Comparison of ENCODE assay signal across 8 mouse cellular contexts in the genomic region with DNA sequence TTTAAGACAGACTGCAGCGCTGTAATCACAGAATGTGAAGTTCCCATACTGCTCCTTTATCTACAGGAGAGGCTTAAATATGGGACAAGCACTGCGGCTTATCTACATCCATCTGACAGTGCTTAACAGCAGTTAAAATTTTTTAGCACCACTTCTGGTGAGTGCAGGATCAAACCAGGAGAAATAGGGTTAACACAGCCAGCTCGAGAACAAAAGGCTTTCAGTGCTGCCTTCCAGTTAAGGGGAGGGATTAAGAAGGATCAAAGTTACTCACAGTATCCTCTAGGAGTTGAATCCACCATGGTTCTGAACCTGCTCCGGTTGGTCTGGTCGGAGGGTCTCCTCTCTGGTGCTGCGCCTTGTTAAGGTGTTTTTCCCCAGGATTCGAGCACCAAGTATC. TPM values are rescaled to one million over a fixed set of nuclear protein-coding genes. Genes with fewer than 3 reads are reported as not detected.
A peak's percentile ranks its signal among the peaks of the same experiment; 100 is the strongest.
DNase-seq lines count a peak whose midpoint lies in the region; ATAC-seq lines count a peak whose summit lies in the region.
"Not testable (repeated sequence)": the region's sequence is repeated elsewhere in the genome, so short reads cannot be mapped to it uniquely, and the experiment has no call there.

No protein-coding gene starts in this region.

- peak overlapping the region; percentile 45 for H3K4me3 ChIP-seq in forebrain, embryonic 11.5 days (ENCODE audit: low read depth, low read length)
- H3K4me3 ChIP-seq in heart, embryonic 11.5 days (ENCODE audit: low read depth, low read length): peak overlapping the region; percentile 54
- peak overlapping the region; percentile 63 for H3K4me3 ChIP-seq in hindbrain, embryonic 15.5 days
- not testable (repeated sequence) for H3K4me3 ChIP-seq in liver, embryonic 16.5 days (ENCODE audit: low read depth, low read length)
- peak overlapping the region; percentile 62 for H3K4me3 ChIP-seq in midbrain, embryonic 15.5 days
- peak overlapping the region; percentile 43 for H3K4me3 ChIP-seq in stomach, embryonic 14.5 days (ENCODE audit: low read depth, low read length)

- 15% methylated on average over 7 of the region's 7 CpGs for WGBS in forebrain, embryonic 11.5 days
- 8% methylated on average over 7 of the region's 7 CpGs for WGBS in heart, embryonic 11.5 days (ENCODE audit: insufficient replicate concordance)
- 14% methylated on average over 7 of the region's 7 CpGs for WGBS in hindbrain, embryonic 15.5 days
- WGBS in liver, embryonic 16.5 days (ENCODE audit: insufficient replicate concordance): 17% methylated on average over 7 of the region's 7 CpGs
- 19% methylated on average over 7 of the region's 7 CpGs for WGBS in midbrain, embryonic 15.5 days
- WGBS in stomach, embryonic 14.5 days: 7% methylated on average over 7 of the region's 7 CpGs

- not testable (repeated sequence) for H3K9me3 ChIP-seq in forebrain, embryonic 11.5 days (ENCODE audit: control insufficient read depth, low read length); heart, embryonic 11.5 days (replicated peaks; ENCODE audit: control insufficient read depth, low read length); hindbrain, embryonic 15.5 days; liver, embryonic 16.5 days (replicated peaks; ENCODE audit: control insufficient read depth, low read length); midbrain, embryonic 15.5 days; stomach, embryonic 14.5 days (ENCODE audit: control insufficient read depth, low read depth, low read length)

- H3K9ac ChIP-seq in forebrain, embryonic 11.5 days (ENCODE audit: low read length): peak overlapping the region; percentile 63; the same call in 1 of the 2 replicates
- peak overlapping the region; percentile 65 for H3K9ac ChIP-seq in heart, embryonic 11.5 days (ENCODE audit: low read depth, low read length)
- peak overlapping the region; percentile 66 for H3K9ac ChIP-seq in hindbrain, embryonic 15.5 days
- not testable (repeated sequence) for H3K9ac ChIP-seq in liver, embryonic 16.5 days (ENCODE audit: low read depth, low read length)
- peak overlapping the region; percentile 65 for H3K9ac ChIP-seq in midbrain, embryonic 15.5 days
- peak overlapping the region; percentile 3; the same call in 1 of the 2 replicates for H3K9ac ChIP-seq in stomach, embryonic 14.5 days (replicated peaks; ENCODE audit: low read depth, low read length)

- not testable (repeated sequence) for H3K27me3 ChIP-seq in forebrain, embryonic 11.5 days (ENCODE audit: control insufficient read depth, insufficient read depth, low read length); heart, embryonic 11.5 days (ENCODE audit: control insufficient read depth, insufficient read depth, low read length); hindbrain, embryonic 15.5 days; liver, embryonic 16.5 days (ENCODE audit: control insufficient read depth, insufficient read depth, low read depth, low read length); midbrain, embryonic 15.5 days (replicated peaks); stomach, embryonic 14.5 days (ENCODE audit: control insufficient read depth, insufficient read depth, low read length)

- DNase-seq in cerebellum, adult 9-10 months: peak; percentile 5
- peak; percentile 48 for DNase-seq in forebrain, embryonic 11.5 days (ENCODE audit: low spot score)
- peak; percentile 1 for DNase-seq in layer of hippocampus, postnatal 14 days (ENCODE audit: low spot score in 2 of 2)

- H3K27ac ChIP-seq in forebrain, embryonic 11.5 days (ENCODE audit: low read depth, low read length); heart, embryonic 11.5 days (ENCODE audit: low read depth, low read length); liver, embryonic 16.5 days (ENCODE audit: low read length); stomach, embryonic 14.5 days (ENCODE audit: low read length): not testable (repeated sequence)
- peak overlapping the region; percentile 97 for H3K27ac ChIP-seq in hindbrain, embryonic 15.5 days (replicated peaks)
- H3K27ac ChIP-seq in midbrain, embryonic 15.5 days: peak overlapping the region; percentile 96

- H3K4me2 ChIP-seq in forebrain, embryonic 11.5 days (ENCODE audit: low read depth, low read length, severe bottlenecking): peak overlapping the region; percentile 38; the same call in 1 of the 2 replicates
- H3K4me2 ChIP-seq in heart, embryonic 11.5 days: peak overlapping the region; percentile 56
- H3K4me2 ChIP-seq in hindbrain, embryonic 15.5 days: peak overlapping the region; percentile 51
- H3K4me2 ChIP-seq in liver, embryonic 16.5 days (ENCODE audit: low read depth, low read length): peak overlapping the region; percentile 55
- peak overlapping the region; percentile 47 for H3K4me2 ChIP-seq in midbrain, embryonic 15.5 days
- H3K4me2 ChIP-seq in stomach, embryonic 14.5 days (replicated peaks; ENCODE audit: low read depth, low read length): peak overlapping the region; percentile 32

- not testable (repeated sequence) for H3K36me3 ChIP-seq in forebrain, embryonic 11.5 days (ENCODE audit: control insufficient read depth, insufficient read depth, low read length); heart, embryonic 11.5 days (ENCODE audit: control insufficient read depth, insufficient read depth, low read length); hindbrain, embryonic 15.5 days; liver, embryonic 16.5 days (ENCODE audit: control insufficient read depth, insufficient read depth); midbrain, embryonic 15.5 days (replicated peaks); stomach, embryonic 14.5 days (ENCODE audit: control insufficient read depth, insufficient read depth, low read length)

- not testable (repeated sequence) for H3K4me1 ChIP-seq in forebrain, embryonic 11.5 days (replicated peaks; ENCODE audit: control insufficient read depth, insufficient read depth, low read length); heart, embryonic 11.5 days (ENCODE audit: control insufficient read depth, insufficient read depth, low read length); hindbrain, embryonic 15.5 days (replicated peaks); liver, embryonic 16.5 days (ENCODE audit: control insufficient read depth, low read depth, low read length); midbrain, embryonic 15.5 days; stomach, embryonic 14.5 days (ENCODE audit: control insufficient read depth, insufficient read depth, low read length)

- not testable (repeated sequence) for ATAC-seq in forebrain, embryonic 11.5 days (replicated peaks; ENCODE audit: low FRiP score); heart, embryonic 11.5 days (replicated peaks; ENCODE audit: insufficient number of reproducible peaks, low FRiP score, low TSS enrichment); hindbrain, embryonic 15.5 days (ENCODE audit: low FRiP score, low read depth); liver, embryonic 16.5 days (ENCODE audit: low read depth); midbrain, embryonic 15.5 days (replicated peaks); stomach, embryonic 14.5 days (ENCODE audit: insufficient number of reproducible peaks, insufficient read depth, low FRiP score, low read depth)

RNA-seq across cellular contexts. Expression of gene Cldn34c1, which starts 1.4 kb away (rescaled TPM):
- 24.3 and 24.5 TPM in 2 replicates for polyA plus RNA-seq in forebrain, embryonic 11.5 days (2014; fragmentation: Nextera tagmentation; extraction: Ambion mirVana)
- 12.8 and 15.4 TPM in 2 replicates for polyA plus RNA-seq in heart, embryonic 11.5 days (2014; fragmentation: Nextera tagmentation; extraction: Ambion mirVana)
- polyA plus RNA-seq in hindbrain, embryonic 15.5 days (2015; fragmentation: Nextera tagmentation; extraction: Ambion mirVana): 34.2 and 35.2 TPM in 2 replicates
- 1 to 10 TPM; 2.7 to 6.5 TPM for total RNA-seq in layer of hippocampus, postnatal 14 days (2021)
- 3.2 and 3.3 TPM in 2 replicates for polyA plus RNA-seq in liver, embryonic 16.5 days (2015; fragmentation: Nextera tagmentation; extraction: Ambion mirVana)
- 32.8 and 37.4 TPM in 2 replicates for polyA plus RNA-seq in midbrain, embryonic 15.5 days (2015; fragmentation: Nextera tagmentation; extraction: Ambion mirVana)
- 10.4 and 15.9 TPM in 2 replicates for polyA plus RNA-seq in stomach, embryonic 14.5 days (2014; fragmentation: Nextera tagmentation; extraction: Ambion mirVana)
